Mouse (Mus musculus) heart, embryonic 13.5 days (tissue): Measurements from ENCODE around the gene Gm42688. TPM values are rescaled to one million over a fixed set of nuclear protein-coding genes. Genes with fewer than 3 reads are reported as not detected.
A peak's percentile ranks its signal among the peaks of the same experiment; 100 is the strongest.

Experiments used
- ATAC-seq: fragments of 200-750 bp; cut with Nextera tagmentation; 2 replicates; pipeline ENCODE4 v1.8.0; 2017; ENCODE audit warnings: moderate TSS enrichment; ENCODE audit not compliant: insufficient number of reproducible peaks, low FRiP score, low TSS enrichment; ENCODE audit errors: extremely low read depth
- H3K27ac ChIP-seq: fragments of 300-500 bp; sonication (generic); replicated peaks from 2 replicates; pipeline ENCODE4 v1.5.1; 2015; ENCODE audit warnings: moderate library complexity, mild to moderate bottlenecking, inconsistent platforms
- H3K27me3 ChIP-seq: fragments of 300-500 bp; sonication (generic); replicated peaks from 2 replicates; pipeline ENCODE4 v1.6.1; 2015; ENCODE audit warnings: mild to moderate bottlenecking, inconsistent platforms
- H3K36me3 ChIP-seq: fragments of 300-500 bp; sonication (generic); 2 replicates; pipeline ENCODE4 v1.6.1; 2015; ENCODE audit warnings: mild to moderate bottlenecking, inconsistent platforms
- H3K4me1 ChIP-seq: fragments of 300-500 bp; sonication (generic); 2 replicates; pipeline ENCODE4 v1.6.1; 2015; ENCODE audit warnings: inconsistent platforms
- H3K4me2 ChIP-seq: fragments of 300-500 bp; sonication (generic); 2 replicates; pipeline ENCODE4 v1.6.1; 2015; ENCODE audit warnings: inconsistent platforms, mild to moderate bottlenecking, moderate library complexity
- H3K4me3 ChIP-seq: fragments of 300-500 bp; sonication (generic); 2 replicates; pipeline ENCODE4 v1.5.1; 2015; ENCODE audit warnings: moderate library complexity, mild to moderate bottlenecking, inconsistent platforms
- H3K9ac ChIP-seq: fragments of 300-500 bp; sonication (generic); 2 replicates; pipeline ENCODE4 v1.6.1; 2015; ENCODE audit warnings: inconsistent platforms, mild to moderate bottlenecking, moderate library complexity
- H3K9me3 ChIP-seq: fragments of 300-500 bp; sonication (generic); 2 replicates; pipeline ENCODE4 v1.6.1; 2016; ENCODE audit warnings: inconsistent platforms
- WGBS: fragments of 180-500 bp; shearing (Covaris S2); methylation state at CpG from one replicate; pipeline ENCODE4 v1.1.7; 2015; ENCODE audit warnings: mixed read lengths; 5-methylcytosine and 5-hydroxymethylcytosine counted together
- polyA plus RNA-seq: library from polyadenylated mRNA; unstranded; fragments of >200 nt; fragmentation: Nextera tagmentation; extraction: Ambion mirVana; gene quantifications from 2 replicates; pipeline ENCODE4 v1.2.1, GENCODE M21; 2015

The Gm42688 gene
- 1.6 TPM in 2 replicates for polyA plus RNA-seq

DNA sequence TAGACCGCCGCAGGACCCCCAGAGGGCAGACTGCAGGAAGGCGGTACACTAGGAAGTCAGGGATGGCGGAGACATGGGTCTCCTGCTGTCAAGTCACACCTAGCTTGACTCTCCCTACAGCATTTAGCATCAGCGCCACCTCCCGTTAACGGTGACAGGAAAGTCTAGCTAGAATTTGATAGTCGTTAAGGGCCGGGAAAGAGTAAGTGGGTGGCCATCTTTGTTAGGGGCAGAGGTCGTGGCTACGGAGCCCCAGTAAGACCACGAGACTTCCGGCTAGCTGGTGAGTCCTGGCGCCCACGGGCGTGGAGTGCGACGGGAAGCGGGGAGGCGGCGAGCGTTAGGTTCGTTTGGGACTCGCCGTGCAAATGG is at the start of gene Gm42688, which contains the start of gene Ccdc142:
Gene Gm42688 (plus strand): TSS at position 302 of the 372 bp plus-strand sequence.
Gene Ccdc142 (plus strand): TSS at position 286 of the 372 bp plus-strand sequence.
- Histone ChIP-seq H3K27me3 (peaks cover 36% of the 10 kb centered on the region), H3K4me1 (peaks cover 19% of the 10 kb centered on the region), H3K4me2 (peak within 1 kb of the TSS; percentile 100), H3K9me3 (no peaks in the 10 kb centered on the region), H3K4me3 (peak within 1 kb of the TSS; percentile 77), H3K9ac (peak within 1 kb of the TSS; percentile 88), H3K27ac (peak within 1 kb of the TSS; percentile 81), H3K36me3 (peaks cover 7% of the 10 kb centered on the region; the same call in 1 of the 2 replicates)
- peak; percentile 64 for ATAC-seq
- WGBS, result under 1% methylated on average over 25 of the region's 25 CpGs

DNA sequence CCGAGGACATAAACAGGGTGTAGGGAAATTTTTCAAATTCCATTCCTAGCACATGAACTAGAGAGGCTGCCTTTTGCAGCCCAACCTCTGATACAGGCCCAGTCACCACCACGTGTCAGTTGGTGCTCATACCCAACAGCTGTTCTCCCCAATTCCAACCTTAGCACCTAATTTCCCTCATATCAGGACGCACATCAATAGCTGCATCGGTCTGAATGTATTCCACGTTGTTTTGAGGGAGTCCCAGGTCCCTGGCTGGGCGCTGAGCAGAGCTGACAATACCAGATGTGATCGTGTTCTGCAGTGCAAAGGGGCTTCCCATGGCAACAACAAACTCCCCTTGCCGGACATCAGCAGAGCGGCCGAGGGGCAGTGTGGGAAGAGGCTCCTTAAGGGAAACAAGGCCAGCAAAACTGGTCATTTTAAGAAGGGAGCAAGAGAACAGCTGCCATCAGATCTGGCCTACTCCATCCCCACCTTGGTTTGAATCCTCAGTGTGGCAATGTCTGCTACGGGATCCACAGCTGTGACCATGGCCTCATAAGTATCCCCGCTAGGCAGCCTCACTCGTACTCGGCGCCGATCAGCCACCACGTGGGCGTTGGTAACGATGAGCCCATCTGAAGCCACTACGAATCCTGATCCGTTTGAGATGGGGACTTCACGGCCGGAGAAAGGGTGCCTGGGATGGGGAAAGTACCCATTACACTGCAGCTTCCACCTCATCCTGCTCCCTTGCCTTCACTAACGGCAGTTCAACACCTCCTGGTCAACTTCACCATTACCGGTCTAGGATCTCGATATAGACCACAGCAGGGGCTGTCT is 48.1 kb upstream of the Gm42688 start:
- 2% methylated on average over 26 of the region's 26 CpGs for WGBS
- Histone ChIP-seq H3K9me3 (no peaks in the 10 kb centered on the region), H3K36me3 (peaks cover 45% of the 10 kb centered on the region), H3K4me1 (peaks cover 27% of the 10 kb centered on the region), H3K4me2 (peak overlapping the region; percentile 97), H3K27me3 (peaks cover 19% of the 10 kb centered on the region), H3K27ac (peak overlapping the region; percentile 82), H3K9ac (peak overlapping the region; percentile 86), H3K4me3 (peak overlapping the region; percentile 84)
- ATAC-seq, result no peak

DNA sequence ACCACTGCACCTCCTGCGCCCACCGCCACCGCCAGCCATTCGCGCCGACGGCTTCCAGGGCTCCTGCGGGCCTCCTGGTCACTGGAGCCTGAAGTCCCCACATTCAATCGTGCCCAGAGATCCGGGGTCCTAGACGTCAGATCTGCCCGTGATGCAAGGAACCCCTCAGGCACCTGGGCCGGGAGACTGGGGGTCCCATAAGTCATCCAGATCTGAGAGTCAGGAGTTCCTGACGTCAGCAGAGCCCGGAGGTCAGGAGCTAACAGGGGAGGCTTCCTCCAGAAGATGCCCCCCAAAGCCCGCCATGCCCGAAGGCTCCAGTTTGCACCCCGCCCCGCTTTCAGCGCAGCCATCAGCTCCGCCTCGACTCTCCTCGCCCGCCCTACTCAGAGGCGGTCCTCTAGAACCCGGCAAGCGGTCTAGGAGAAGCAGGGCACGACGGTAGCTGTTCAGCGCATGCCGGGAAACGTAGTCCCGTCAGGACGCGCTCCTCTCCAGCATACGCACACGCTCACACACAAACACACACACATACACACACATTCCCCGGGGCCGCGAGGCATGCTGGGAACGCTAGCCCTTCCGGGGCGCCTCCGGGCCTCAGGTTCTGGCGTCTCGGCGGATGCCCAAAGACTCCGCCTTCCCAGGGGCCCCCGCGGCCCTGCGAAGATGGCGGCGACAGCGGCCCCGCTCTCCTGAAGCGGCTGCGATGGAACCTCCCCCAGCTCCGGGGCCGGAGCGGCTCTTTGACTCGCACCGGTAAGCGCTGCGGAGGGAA is 47.2 kb upstream of the Gm42688 start, which contains the start of gene Aup1:
Gene Aup1 (plus strand): TSS at position 448 of the 778 bp plus-strand sequence.
- H3K27me3 ChIP-seq, result peaks cover 20% of the 10 kb centered on the region
- H3K4me1 ChIP-seq, result peaks cover 27% of the 10 kb centered on the region
- peaks cover 47% of the 10 kb centered on the region for H3K36me3 ChIP-seq
- H3K4me2 ChIP-seq, result peak within 1 kb of the TSS; percentile 97
- peak within 1 kb of the TSS; percentile 82 for H3K27ac ChIP-seq
- H3K9me3 ChIP-seq, result no peaks in the 10 kb centered on the region
- peak within 1 kb of the TSS; percentile 84 for H3K4me3 ChIP-seq
- H3K9ac ChIP-seq, result peak within 1 kb of the TSS; percentile 86
- peak; percentile 88 for ATAC-seq
- under 1% methylated on average over 64 of the region's 64 CpGs for WGBS

DNA sequence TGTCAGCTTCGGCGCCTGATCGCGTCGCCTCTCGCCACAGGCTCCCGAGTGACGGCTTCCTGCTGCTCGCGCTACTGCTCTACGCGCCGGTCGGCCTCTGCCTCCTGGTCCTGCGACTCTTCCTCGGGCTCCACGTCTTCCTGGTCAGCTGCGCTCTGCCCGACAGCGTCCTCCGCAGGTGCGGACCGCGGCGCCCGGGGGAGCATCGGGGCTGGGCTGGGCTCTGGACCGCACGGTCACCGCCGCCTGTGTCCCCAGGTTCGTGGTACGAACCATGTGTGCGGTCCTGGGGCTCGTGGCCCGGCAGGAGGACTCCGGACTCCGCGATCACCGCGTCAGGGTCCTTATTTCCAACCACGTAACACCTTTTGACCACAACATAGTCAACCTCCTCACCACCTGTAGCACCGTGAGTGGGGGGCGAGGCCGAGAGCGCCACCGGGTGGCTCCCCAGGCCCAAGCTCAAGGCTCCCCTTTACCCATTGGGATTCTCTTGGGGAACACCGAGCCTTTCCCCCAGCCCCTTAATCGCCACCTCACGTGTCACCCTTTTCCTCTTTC is 46.5 kb upstream of the Gm42688 start, which contains the start of gene Htra2:
Gene Htra2 (minus strand): TSS at position 403 of the 561 bp plus-strand sequence.
- peaks cover 19% of the 10 kb centered on the region for H3K27me3 ChIP-seq
- peaks cover 27% of the 10 kb centered on the region for H3K4me1 ChIP-seq
- H3K4me2 ChIP-seq, result peak within 1 kb of the TSS; percentile 97
- 2% methylated on average over 46 of the region's 50 CpGs for WGBS
- peak within 1 kb of the TSS; percentile 84 for H3K4me3 ChIP-seq
- ATAC-seq, result peak; percentile 10
- H3K9me3 ChIP-seq, result no peaks in the 10 kb centered on the region
- H3K36me3 ChIP-seq, result peaks cover 47% of the 10 kb centered on the region
- peak within 1 kb of the TSS; percentile 86 for H3K9ac ChIP-seq
- peak within 1 kb of the TSS; percentile 82 for H3K27ac ChIP-seq

DNA sequence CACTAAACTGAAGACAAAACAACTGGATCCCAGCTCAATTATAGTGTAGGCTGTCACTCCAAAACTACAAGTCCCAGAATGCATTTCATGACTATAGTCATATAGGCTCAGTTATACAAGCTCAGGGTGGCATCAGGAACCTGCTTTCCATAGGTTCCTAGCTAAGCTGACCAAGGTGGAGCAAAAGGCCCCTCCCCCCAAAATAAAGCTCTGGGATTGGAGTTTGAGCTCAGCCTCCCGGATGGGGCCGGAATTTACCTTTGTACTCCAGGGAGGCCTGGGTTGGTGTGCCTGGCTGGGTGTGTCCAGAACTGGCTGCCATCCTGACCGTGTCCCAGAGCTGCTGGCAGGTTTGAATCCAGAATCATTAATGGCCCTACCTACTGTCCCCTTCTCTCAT is 43.6 kb upstream of the Gm42688 start, which contains the start of gene Dqx1:
Gene Dqx1 (plus strand): TSS at position 55 of the 400 bp plus-strand sequence.
- Histone ChIP-seq H3K36me3 (peaks cover 24% of the 10 kb centered on the region), H3K9ac (no peak within 1 kb of the TSS), H3K27ac (no peak within 1 kb of the TSS), H3K4me3 (no peak within 1 kb of the TSS), H3K9me3 (no peaks in the 10 kb centered on the region), H3K4me2 (no peak within 1 kb of the TSS), H3K27me3 (peaks cover 43% of the 10 kb centered on the region), H3K4me1 (peaks cover 21% of the 10 kb centered on the region)
- 57% methylated on average over 3 of the region's 3 CpGs for WGBS
- no peak for ATAC-seq

DNA sequence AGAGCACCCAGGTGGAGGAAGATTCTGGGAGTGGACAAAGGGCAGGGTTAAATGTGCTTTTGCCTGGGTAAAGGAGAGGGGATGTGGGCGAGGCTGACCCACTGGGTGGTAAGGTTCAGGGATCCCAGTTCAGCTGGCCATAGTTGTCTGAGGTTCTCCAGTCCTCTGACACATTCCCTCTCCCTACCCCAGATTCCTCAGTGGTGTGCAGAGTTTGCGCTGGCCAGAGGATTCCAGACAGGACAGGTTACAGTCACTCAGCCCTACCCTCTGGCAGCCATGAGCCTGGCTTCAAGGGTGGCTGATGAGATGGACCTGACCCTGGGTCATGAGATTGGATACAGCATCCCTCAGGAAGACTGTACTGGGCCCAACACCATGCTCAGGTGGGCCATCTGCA is 42.7 kb upstream of the Gm42688 start:
- H3K4me2 ChIP-seq, result no peak overlapping the region
- peaks cover 12% of the 10 kb centered on the region for H3K4me1 ChIP-seq
- H3K4me3 ChIP-seq, result no peak overlapping the region
- H3K27me3 ChIP-seq, result peaks cover 52% of the 10 kb centered on the region
- H3K9me3 ChIP-seq, result no peaks in the 10 kb centered on the region
- no peak overlapping the region for H3K9ac ChIP-seq
- no peak overlapping the region for H3K27ac ChIP-seq
- 76% methylated on average over 2 of the region's 2 CpGs for WGBS
- peaks cover 24% of the 10 kb centered on the region for H3K36me3 ChIP-seq
- ATAC-seq, result no peak

DNA sequence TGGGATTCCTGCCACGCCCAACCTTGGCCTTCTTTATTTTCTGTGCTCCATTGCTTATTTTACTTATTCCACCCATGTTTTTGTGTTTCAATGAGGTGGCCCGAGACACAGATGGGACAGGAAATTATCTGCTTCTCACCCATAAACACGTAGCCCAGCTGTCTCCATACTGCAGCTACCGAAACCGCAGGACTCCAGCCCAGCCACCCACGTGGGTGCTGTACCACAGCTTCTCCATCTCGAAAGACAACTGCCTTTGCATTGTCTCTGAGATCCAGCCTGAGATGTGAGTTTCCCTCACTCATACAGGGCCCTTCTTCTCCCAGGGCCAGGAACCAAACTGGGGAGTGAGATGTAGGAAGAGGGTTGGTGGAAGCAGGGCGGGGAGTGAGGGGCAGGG is 35.4 kb upstream of the Gm42688 start:
- Histone ChIP-seq H3K27me3 (peaks cover 100% of the 10 kb centered on the region), H3K4me2 (no peak overlapping the region), H3K9ac (no peak overlapping the region), H3K36me3 (no peaks in the 10 kb centered on the region), H3K4me1 (peaks cover 24% of the 10 kb centered on the region), H3K4me3 (no peak overlapping the region), H3K9me3 (no peaks in the 10 kb centered on the region), H3K27ac (no peak overlapping the region)
- WGBS, result 37% methylated on average over 8 of the region's 8 CpGs
- no peak for ATAC-seq

DNA sequence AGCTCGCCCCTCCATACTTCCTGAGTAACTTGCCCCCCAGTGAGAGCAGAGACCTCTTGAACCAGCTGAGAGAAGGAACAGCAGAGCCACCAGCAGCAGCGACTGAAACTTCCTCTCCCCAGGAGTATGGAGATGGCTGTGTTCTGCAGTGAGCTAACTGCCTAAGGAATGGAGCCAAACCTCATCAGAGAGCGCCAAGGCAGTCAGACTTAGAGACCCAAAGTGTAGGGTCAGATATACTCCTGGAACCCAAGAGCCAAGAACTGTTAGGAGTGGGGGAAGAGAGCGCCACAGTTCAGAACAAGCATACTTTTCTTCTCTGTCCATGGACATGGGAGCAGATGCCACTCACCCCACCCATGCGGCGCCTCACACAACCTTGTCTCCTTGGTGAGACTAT is 35.0 kb upstream of the Gm42688 start:
- H3K4me1 ChIP-seq, result peaks cover 28% of the 10 kb centered on the region
- no peak overlapping the region for H3K27ac ChIP-seq
- H3K4me2 ChIP-seq, result no peak overlapping the region
- no peak overlapping the region for H3K4me3 ChIP-seq
- peaks cover 100% of the 10 kb centered on the region for H3K27me3 ChIP-seq
- 29% methylated on average over 6 of the region's 6 CpGs for WGBS
- ATAC-seq, result no peak
- H3K9me3 ChIP-seq, result no peaks in the 10 kb centered on the region
- H3K36me3 ChIP-seq, result no peaks in the 10 kb centered on the region
- no peak overlapping the region for H3K9ac ChIP-seq

DNA sequence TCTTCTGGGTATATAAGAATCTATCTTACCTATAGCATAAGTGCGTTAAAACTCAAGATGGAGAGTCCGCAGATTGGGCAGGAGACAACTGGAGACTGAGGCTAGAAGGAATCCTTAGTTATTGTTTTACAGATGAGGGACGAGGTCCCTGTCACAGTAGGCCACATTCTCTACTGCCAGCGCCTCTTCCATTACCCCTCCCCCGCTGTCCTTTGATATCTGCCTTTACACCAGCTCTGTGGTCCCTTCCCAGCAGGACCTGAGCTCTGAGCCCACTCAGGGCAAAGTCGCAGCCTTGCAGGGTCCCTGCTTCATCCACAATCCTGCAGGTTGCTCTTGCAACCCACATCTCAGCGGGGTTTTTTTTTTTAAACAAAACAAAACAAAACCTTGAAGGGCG is 33.2 kb upstream of the Gm42688 start:
- 7% methylated on average over 8 of the region's 8 CpGs for WGBS
- Histone ChIP-seq H3K9me3 (no peaks in the 10 kb centered on the region), H3K9ac (no peak overlapping the region), H3K4me1 (peaks cover 28% of the 10 kb centered on the region), H3K36me3 (no peaks in the 10 kb centered on the region), H3K4me3 (peak overlapping the region; percentile 43), H3K4me2 (peak overlapping the region; percentile 61), H3K27ac (no peak overlapping the region), H3K27me3 (peaks cover 100% of the 10 kb centered on the region)
- ATAC-seq, result no peak

DNA sequence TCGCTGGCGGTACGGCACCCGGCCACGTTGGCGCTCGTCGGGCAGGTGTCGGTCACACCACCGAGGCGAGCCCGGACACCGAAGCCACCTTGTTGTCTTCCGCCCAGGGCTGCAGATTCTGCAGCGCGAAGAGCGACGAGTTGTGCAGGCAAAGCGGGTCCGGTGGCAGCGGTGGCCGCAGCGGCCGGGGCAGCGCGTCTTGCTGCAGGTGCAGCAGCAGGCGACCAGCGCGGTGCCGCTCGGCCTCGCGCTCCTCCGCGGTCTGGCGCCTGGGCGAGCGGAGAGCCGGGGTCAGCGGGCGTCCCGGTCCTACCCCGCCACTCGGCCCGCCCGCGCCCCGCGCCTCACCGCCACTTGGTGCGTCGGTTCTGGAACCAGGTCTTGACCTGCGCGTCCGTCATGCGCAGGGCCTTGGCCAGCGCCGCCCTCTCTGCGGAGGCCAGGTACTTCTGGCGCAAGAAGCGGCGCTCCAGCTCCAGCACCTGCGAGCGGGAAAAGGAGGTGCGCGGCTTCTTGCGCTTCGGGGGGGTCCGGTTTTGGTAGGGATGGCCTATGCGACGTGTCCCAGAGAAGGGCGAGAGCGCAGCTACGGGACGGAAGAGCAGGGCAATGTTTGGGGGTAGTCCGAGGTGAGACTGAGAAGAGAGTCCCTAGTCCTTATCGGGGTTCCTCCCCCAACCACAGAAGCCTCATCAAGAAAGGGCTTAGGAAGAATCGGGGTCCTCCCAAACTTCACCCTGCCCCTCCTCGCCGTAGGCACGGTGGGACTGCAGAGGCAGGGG is 32.5 kb upstream of the Gm42688 start:
- H3K9ac ChIP-seq, result peak overlapping the region; percentile 40; the same call in 1 of the 2 replicates
- H3K4me2 ChIP-seq, result peak overlapping the region; percentile 61
- no peak overlapping the region for H3K27ac ChIP-seq
- H3K36me3 ChIP-seq, result no peaks in the 10 kb centered on the region
- H3K27me3 ChIP-seq, result peaks cover 100% of the 10 kb centered on the region
- H3K4me1 ChIP-seq, result peaks cover 28% of the 10 kb centered on the region
- H3K4me3 ChIP-seq, result peak overlapping the region; percentile 43
- no peak for ATAC-seq
- WGBS, result under 1% methylated on average over 81 of the region's 81 CpGs
- H3K9me3 ChIP-seq, result no peaks in the 10 kb centered on the region
